Mouse (Mus musculus) C2C12 (cell line): ENCODE results near the gene Homez. TPM values are rescaled to one million over a fixed set of nuclear protein-coding genes. Genes with fewer than 3 reads are reported as not detected.

Experiments
- H3K27me3 ChIP-seq: one replicate; pipeline ENCODE4 v1.6.1; 2011; ENCODE audit not compliant: control insufficient read depth, insufficient read depth, insufficient read length
- H3K36me3 ChIP-seq: one replicate; pipeline ENCODE4 v1.6.1; 2011; ENCODE audit not compliant: control insufficient read depth, insufficient read depth
- H3K4me3 ChIP-seq: one replicate; pipeline ENCODE4 v1.5.1; 2011; ENCODE audit warnings: mild to moderate bottlenecking, control low read depth; ENCODE audit not compliant: poor library complexity, insufficient read depth, severe bottlenecking
- H3K79me2 ChIP-seq: one replicate; pipeline ENCODE4 v1.6.1; 2011; ENCODE audit not compliant: control insufficient read depth, insufficient read depth
- H3K79me3 ChIP-seq: one replicate; pipeline ENCODE4 v1.6.1; 2011; ENCODE audit warnings: low read depth, control low read depth
- H3ac ChIP-seq: one replicate; pipeline ENCODE3; 2011; ENCODE audit warnings: low read depth; ENCODE audit not compliant: control insufficient read depth, insufficient read length
- CEBPB ChIP-seq: IDR thresholded peaks from one replicate; pipeline ENCODE4 v1.6.1; 2011; ENCODE audit warnings: low read depth, mild to moderate bottlenecking, control low read depth, moderate library complexity
- CTCF ChIP-seq: IDR thresholded peaks from one replicate; pipeline ENCODE4 v1.5.1; 2011; ENCODE audit not compliant: control insufficient read depth, insufficient read depth, insufficient read length
- FOSL1 ChIP-seq: IDR thresholded peaks from one replicate; pipeline ENCODE4 v1.8.0; 2011; ENCODE audit warnings: mild to moderate bottlenecking, low read length; ENCODE audit not compliant: poor library complexity, insufficient read depth, severe bottlenecking
- MAX ChIP-seq: IDR thresholded peaks from one replicate; pipeline ENCODE4 v1.6.1; 2011; ENCODE audit warnings: mild to moderate bottlenecking, control low read depth
- MYOD1 ChIP-seq: IDR thresholded peaks from one replicate; pipeline ENCODE4 v1.6.1; 2011; ENCODE audit warnings: low read depth; ENCODE audit not compliant: control insufficient read depth, insufficient read length
- MYOG ChIP-seq: IDR thresholded peaks from one replicate; pipeline ENCODE4 v1.6.1; 2011; ENCODE audit not compliant: control insufficient read depth, insufficient read length; ENCODE audit errors: extremely low read depth
- USF1 ChIP-seq: IDR thresholded peaks from one replicate; pipeline ENCODE4 v1.6.1; 2011; ENCODE audit warnings: low read depth, mild to moderate bottlenecking, control low read depth, moderate library complexity
- polyA plus RNA-seq: library from polyadenylated mRNA; unstranded; fragments of >200 nt; fragmentation: generic; extraction: Trizol; gene quantifications from one replicate; pipeline ENCODE4 v1.2.1, GENCODE M21; 2012; ENCODE audit warnings: missing spikeins

The Homez gene
- polyA plus RNA-seq, 1 experiment, result 1.3 TPM

GRCm38 (mm10) chr14:54813991-54814390 is 56.8 kb downstream of the Homez start, which contains the start of gene Rnf212b:
Gene Rnf212b (plus strand): TSS chr14:54814141.
- Histone ChIP-seq H3K36me3 (no peaks in the 10 kb centered on the region), H3K79me3 (no peaks in the 10 kb centered on the region), H3ac (no peak within 1 kb of the TSS), H3K79me2 (no peaks in the 10 kb centered on the region), H3K27me3 (peaks cover 17% of the 10 kb centered on the region), H3K4me3 (no peak within 1 kb of the TSS)
- TF ChIP-seq MYOG (no peak), MYOD1 (no peak), CTCF (no peak), MAX (no peak), FOSL1 (no peak), CEBPB (no peak), USF1 (no peak)

- Histone ChIP-seq H3K36me3 (no peaks in the 10 kb centered on the region), H3K79me3 (no peaks in the 10 kb centered on the region), H3K27me3 (peaks cover 14% of the 10 kb centered on the region), H3K4me3 (no peak overlapping the region), H3ac (no peak overlapping the region), H3K79me2 (no peaks in the 10 kb centered on the region)
- TF ChIP-seq FOSL1 (no peak), CEBPB (no peak), MAX (no peak), MYOG (no peak), USF1 (no peak), CTCF (no peak), MYOD1 (no peak)
Observed at GRCm38 (mm10) chr14:54809668-54810033, 61.1 kb downstream of the Homez start.

- H3K79me3 ChIP-seq, result no peaks in the 10 kb centered on the region
- H3K4me3 ChIP-seq, result no peak overlapping the region
- H3K36me3 ChIP-seq, result no peaks in the 10 kb centered on the region
- no peak overlapping the region for H3ac ChIP-seq
- H3K27me3 ChIP-seq, result peaks cover 13% of the 10 kb centered on the region
- H3K79me2 ChIP-seq, result no peaks in the 10 kb centered on the region
- TF ChIP-seq MAX (no peak), CEBPB (no peak), USF1 (no peak), FOSL1 (no peak), MYOG (no peak), CTCF (no peak), MYOD1 (no peak)
Observed at GRCm38 (mm10) chr14:54808718-54809667, 61.8 kb downstream of the Homez start.

GRCm38 (mm10) chr14:54806124-54806523 is 64.6 kb downstream of the Homez start:
- no peaks in the 10 kb centered on the region for H3K79me3 ChIP-seq
- no peak overlapping the region for H3ac ChIP-seq
- H3K4me3 ChIP-seq, result no peak overlapping the region
- TF ChIP-seq MYOG (no peak), MYOD1 (no peak), FOSL1 (no peak), MAX (no peak), USF1 (no peak), CEBPB (no peak), CTCF (no peak)
- H3K79me2 ChIP-seq, result no peaks in the 10 kb centered on the region
- H3K27me3 ChIP-seq, result peaks cover 25% of the 10 kb centered on the region
- H3K36me3 ChIP-seq, result no peaks in the 10 kb centered on the region

Other genes with a start within 250 kb of the Homez start
- 0.01 TPM for gene Psmb11, start 249.5 kb downstream of the Homez start, polyA plus RNA-seq
- not detected for gene Gm17606, start 230.0 kb downstream of the Homez start, polyA plus RNA-seq
- 4.6 TPM for gene Cdh24, start 229.6 kb downstream of the Homez start, polyA plus RNA-seq
- gene 1700123O20Rik, start 184.7 kb downstream of the Homez start, polyA plus RNA-seq, result 40.0 TPM
- 107 TPM for gene Acin1, start 184.0 kb downstream of the Homez start, polyA plus RNA-seq
- not detected for gene Gm29776, start 172.1 kb downstream of the Homez start, polyA plus RNA-seq
- gene Cebpe, start 158.8 kb downstream of the Homez start, polyA plus RNA-seq, result not detected
- gene Slc7a8, start 89.0 kb downstream of the Homez start, polyA plus RNA-seq, result not detected
- gene Rnf212b, start 56.8 kb downstream of the Homez start, polyA plus RNA-seq, result not detected
- 1.1 TPM for gene Ppp1r3e, start 6.6 kb upstream of the Homez start, polyA plus RNA-seq
- gene Bcl2l2, start 12.4 kb upstream of the Homez start, polyA plus RNA-seq, result 16.5 TPM
- gene Gm20521, start 12.5 kb upstream of the Homez start, polyA plus RNA-seq, result 0.49 TPM
- 146 TPM for gene Pabpn1, start 21.5 kb upstream of the Homez start, polyA plus RNA-seq
- gene Slc22a17, start 42.2 kb upstream of the Homez start, polyA plus RNA-seq, result 0.27 TPM
- gene Efs, start 55.2 kb upstream of the Homez start, polyA plus RNA-seq, result 0.16 TPM
- gene Il25, start 61.7 kb upstream of the Homez start, polyA plus RNA-seq, result not detected
- gene Cmtm5, start 65.3 kb upstream of the Homez start, polyA plus RNA-seq, result not detected
- gene Myh6, start 96.0 kb upstream of the Homez start, polyA plus RNA-seq, result 0.02 TPM
- gene Gm17428, start 106.0 kb upstream of the Homez start, polyA plus RNA-seq, result not detected
- gene Myh7, start 123.7 kb upstream of the Homez start, polyA plus RNA-seq, result 0.11 TPM
- 56.0 TPM for gene Ngdn, start 144.5 kb upstream of the Homez start, polyA plus RNA-seq
- gene Zfhx2, start 221.4 kb upstream of the Homez start, polyA plus RNA-seq, result 0.63 TPM
- gene Thtpa, start 223.8 kb upstream of the Homez start, polyA plus RNA-seq, result 11.5 TPM
- gene Ap1g2, start 235.6 kb upstream of the Homez start, polyA plus RNA-seq, result 3.9 TPM
- not detected for gene Jph4, start 246.0 kb upstream of the Homez start, polyA plus RNA-seq